Mouse (Mus musculus) layer of hippocampus, postnatal 36 days (tissue): ENCODE results near the gene Btbd35f13. TPM values are rescaled to one million over a fixed set of nuclear protein-coding genes. Genes with fewer than 3 reads are reported as not detected.
"Not testable (repeated sequence)": the region's sequence is repeated elsewhere in the genome, so short reads cannot be mapped to it uniquely, and the experiment has no call there.

Experiments
- DNase-seq, 2 experiments: peaks; one replicate each; pipeline ENCODE4 v3.0.0; 2022
- total RNA-seq, 2 experiments: library from RNA; stranded (reverse); gene quantifications; 2 replicates each; pipeline ENCODE4 v1.2.3; 2021

Btbd35f13 gene
- total RNA-seq, result not detected

DNA sequence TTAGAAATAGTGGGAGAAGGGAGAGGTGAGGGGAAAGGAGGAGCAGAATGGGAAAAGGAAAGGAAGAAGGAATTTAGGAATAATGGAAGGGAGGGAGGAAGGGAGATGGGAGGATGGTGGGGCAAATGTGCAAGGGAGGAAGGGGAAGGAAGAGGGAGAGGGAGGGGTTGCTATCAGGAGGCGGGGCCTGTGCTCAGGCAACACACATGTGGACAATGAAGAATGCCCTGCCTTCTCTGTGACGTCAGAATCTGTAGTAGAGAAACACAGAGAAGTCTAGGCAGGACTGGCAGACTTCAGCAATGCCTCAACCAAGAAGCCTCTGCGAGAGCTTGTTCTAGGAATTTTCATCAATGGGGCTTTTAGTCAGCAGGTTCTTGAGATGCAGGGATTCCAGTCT is at the start of gene Btbd35f13:
TSS of gene Btbd35f13 (plus strand) at position 301 of the 400 bp plus-strand sequence.
- not testable (repeated sequence) for DNase-seq

- DNase-seq, result not testable (repeated sequence)
Observed at GRCm38 (mm10) chrX:33702249-33702648, 45.3 kb downstream of the Btbd35f13 start, which contains the start of gene Btbd35f14. Btbd35f14 (minus strand) TSS chrX:33702349.

Other genes with a start within 250 kb of the Btbd35f13 start
- not detected for gene Btbd35f15, start 79.9 kb upstream of the Btbd35f13 start, total RNA-seq
- not detected for gene Btbd35f14, start 45.2 kb downstream of the Btbd35f13 start, total RNA-seq